Mouse (Mus musculus) CD4-positive, CD25-positive, alpha-beta regulatory T cell, adult 4 months (primary cell): Measurements from ENCODE around the gene Tceal8. TPM values are rescaled to one million over a fixed set of nuclear protein-coding genes. Genes with fewer than 3 reads are reported as not detected.

Experiments used
- ATAC-seq: one replicate; pipeline ENCODE4 v1.8.0; 2017
- polyA plus RNA-seq, 2 experiments: library from polyadenylated mRNA; unstranded; fragments of 100-300 nt; shearing (Covaris generic); gene quantifications; one replicate each; pipeline ENCODE4 v1.2.1; 2017

The Tceal8 gene
- polyA plus RNA-seq, 2 experiments from 2014 or later = 1.0 to 1.4 TPM

DNA sequence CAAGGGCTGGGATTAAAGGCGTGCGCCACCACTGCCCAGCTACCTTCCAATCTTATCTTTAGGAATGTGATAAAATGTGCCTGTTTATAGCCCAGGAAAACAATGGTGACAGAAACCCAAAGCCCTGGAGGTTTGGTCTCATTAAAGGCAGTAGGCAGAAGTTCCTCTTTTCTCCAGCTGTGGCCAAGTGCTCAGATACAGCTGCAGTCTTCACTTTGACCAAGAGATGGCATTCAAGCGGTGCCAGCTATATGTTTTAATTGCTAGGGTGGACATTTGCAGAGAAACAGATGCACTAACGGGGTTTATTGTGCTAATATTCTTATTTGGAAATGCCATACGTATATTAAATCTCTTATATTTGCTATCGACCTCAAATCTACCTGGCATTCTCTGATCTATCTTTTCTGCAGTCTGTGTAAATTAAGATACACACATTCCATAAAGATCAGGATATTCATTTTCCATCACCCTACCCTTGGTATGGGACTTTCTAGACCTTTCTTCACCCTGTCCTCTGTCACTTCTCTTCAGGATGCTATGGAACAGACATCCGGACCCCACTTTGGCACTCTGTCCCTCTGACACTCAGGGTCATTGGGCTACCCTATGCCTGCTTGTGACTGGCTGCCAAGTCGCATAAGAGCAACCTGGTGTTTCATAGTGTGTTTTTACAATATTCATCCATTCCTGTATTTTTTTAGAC is 45.0 kb downstream of the Tceal8 start:
- ATAC-seq = no peak

Other genes with a start within 250 kb of the Tceal8 start
- gene Arxes2, start 178.5 kb downstream of the Tceal8 start, polyA plus RNA-seq = 1 to 10 TPM; 4.2 to 5.2 TPM
- not detected for gene Arxes1, start 139.0 kb downstream of the Tceal8 start, polyA plus RNA-seq
- gene Bex2, start 104.1 kb downstream of the Tceal8 start, polyA plus RNA-seq = 1 to 10 TPM in 1 of 2 experiments, under 1 TPM in 1; 0.77 to 3.4 TPM
- gene Nxf3, start 87.1 kb downstream of the Tceal8 start, polyA plus RNA-seq = not detected
- not detected for gene Bex4, start 33.3 kb downstream of the Tceal8 start, polyA plus RNA-seq
- gene Tceal5, start 31.5 kb upstream of the Tceal8 start, polyA plus RNA-seq = not detected
- gene Tceal7, start 42.4 kb upstream of the Tceal8 start, polyA plus RNA-seq = not detected
- not detected for gene Bex1, start 43.2 kb upstream of the Tceal8 start, polyA plus RNA-seq
- 10 to 100 TPM; 44.1 to 53.8 TPM for gene Tceal9, start 72.7 kb upstream of the Tceal8 start, polyA plus RNA-seq
- 10 to 100 TPM; 65.2 to 72.9 TPM for gene Bex3, start 97.9 kb upstream of the Tceal8 start, polyA plus RNA-seq